Mouse (Mus musculus): Measurements from ENCODE around the gene Oaf.

GRCm38 (mm10) chr9:43253271-43253681 is 13.6 kb upstream of the Oaf start:
- no peak for TF ChIP-seq CTCF (IDR thresholded peaks at IDR 0.05; ENCODE audit: borderline replicate concordance, extremely low read depth, insufficient read depth, insufficient read length)
- no peak for TF ChIP-seq POLR2A (IDR thresholded peaks at IDR 0.05; ENCODE audit: borderline replicate concordance, extremely low read depth, insufficient read depth, insufficient read length, poor library complexity, severe bottlenecking)
